Mouse (Mus musculus) heart, embryonic 10.5 days (tissue): ENCODE measurements at regions not wholly inside any gene's neighbourhood (a gene's known extent, or its start where the extent isn't known, plus 50 kb on each side); places are given as distances from the start of the nearest gene placed in this dataset.

Experiments used
- DNase-seq: peaks from one replicate; pipeline ENCODE4 v3.0.0-alpha.2; 2017; ENCODE audit warnings: low spot score
- H3K27ac ChIP-seq: fragments of 300-500 bp; sonication (generic); 2 replicates; pipeline ENCODE4 v1.5.1; 2016; ENCODE audit warnings: mild to moderate bottlenecking
- H3K27me3 ChIP-seq: fragments of 300-500 bp; sonication (generic); 2 replicates; pipeline ENCODE4 v1.6.1; 2016; ENCODE audit warnings: mild to moderate bottlenecking; ENCODE audit not compliant: poor library complexity, insufficient read depth, severe bottlenecking
- H3K36me3 ChIP-seq: fragments of 300-500 bp; sonication (generic); 2 replicates; pipeline ENCODE4 v1.6.1; 2016; ENCODE audit warnings: mild to moderate bottlenecking, moderate library complexity
- H3K4me1 ChIP-seq: fragments of 300-500 bp; sonication (generic); 2 replicates; pipeline ENCODE4 v1.6.1; 2016; ENCODE audit warnings: mild to moderate bottlenecking
- H3K4me3 ChIP-seq: fragments of 300-500 bp; sonication (generic); 2 replicates; pipeline ENCODE4 v1.5.1; 2016; ENCODE audit warnings: mild to moderate bottlenecking, moderate library complexity
- H3K9me3 ChIP-seq: fragments of 300-500 bp; sonication (generic); 2 replicates; pipeline ENCODE4 v1.6.1; 2016; ENCODE audit warnings: mild to moderate bottlenecking, moderate library complexity
- whole genome bisulfite sequencing: fragments of 180-500 bp; shearing (Covaris S2); methylation state at CpG from one replicate; pipeline ENCODE4 v1.1.7; 2016; 5-methylcytosine and 5-hydroxymethylcytosine counted together

DNA sequence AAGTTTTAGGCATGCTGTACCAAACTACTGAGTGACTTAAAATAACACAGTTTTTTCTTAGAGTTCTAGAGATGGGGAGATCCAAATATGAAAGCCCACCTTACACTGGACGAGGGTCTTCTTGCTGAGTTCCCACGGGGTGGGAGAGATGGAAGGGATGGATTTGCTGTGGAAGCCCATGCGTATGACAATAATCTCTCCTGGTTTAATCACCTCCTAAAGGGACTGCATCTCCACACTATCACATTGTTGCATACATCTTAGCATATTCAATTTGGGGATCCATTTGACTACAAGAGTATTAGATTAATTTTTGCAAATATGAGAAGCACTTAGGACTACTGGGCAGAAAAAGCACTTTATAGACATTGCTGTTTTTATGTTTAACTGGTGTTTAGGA, 107.1 kb downstream of the Fzd1 start:
- H3K4me3 ChIP-seq: no peak overlapping the region
- WGBS: 85% methylated on average over 3 of the region's 3 CpGs
- H3K36me3 ChIP-seq: no peaks in the 10 kb centered on the region
- H3K27me3 ChIP-seq: no peaks in the 10 kb centered on the region
- no peak overlapping the region for H3K27ac ChIP-seq
- no peaks in the 10 kb centered on the region for H3K4me1 ChIP-seq
- H3K9me3 ChIP-seq: no peaks in the 10 kb centered on the region
- DNase-seq: no peak

DNA sequence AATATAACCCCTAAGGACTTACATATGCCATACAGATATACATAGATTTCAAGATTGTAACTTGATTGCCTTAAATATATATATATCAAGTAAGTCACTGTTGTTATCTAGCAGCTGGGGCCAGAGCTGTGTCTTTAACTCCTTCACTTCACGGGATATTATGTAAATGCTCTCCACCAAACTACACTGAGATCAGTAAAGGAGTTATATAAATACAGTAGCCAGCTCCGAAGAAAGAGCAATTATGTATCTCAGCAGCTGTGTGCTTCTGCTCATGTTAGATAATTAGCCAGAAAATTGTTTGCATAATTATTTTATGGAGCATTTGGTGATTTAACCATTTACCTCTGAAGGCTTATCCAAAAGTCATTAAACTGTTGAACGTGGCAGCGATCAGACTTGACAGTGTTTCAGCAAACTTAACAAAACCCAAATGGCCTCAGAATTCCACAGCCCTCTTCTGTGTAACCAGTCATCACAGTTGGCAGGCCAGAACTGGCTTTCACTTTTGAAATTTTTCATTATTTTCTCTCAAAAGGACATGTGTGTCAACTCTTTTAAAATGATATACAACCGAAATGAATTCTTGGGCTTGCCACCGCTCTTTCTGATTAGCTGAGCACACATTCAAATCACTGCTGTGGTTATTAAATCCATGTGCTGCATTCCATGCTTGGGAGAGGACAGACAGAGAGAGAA, 107.8 kb downstream of the Fzd1 start:
- Histone ChIP-seq H3K9me3 (no peaks in the 10 kb centered on the region), H3K27me3 (no peaks in the 10 kb centered on the region), H3K4me3 (no peak overlapping the region), H3K36me3 (no peaks in the 10 kb centered on the region), H3K27ac (no peak overlapping the region), H3K4me1 (no peaks in the 10 kb centered on the region)
- 69% methylated on average over 6 of the region's 6 CpGs for WGBS
- DNase-seq: no peak

DNA sequence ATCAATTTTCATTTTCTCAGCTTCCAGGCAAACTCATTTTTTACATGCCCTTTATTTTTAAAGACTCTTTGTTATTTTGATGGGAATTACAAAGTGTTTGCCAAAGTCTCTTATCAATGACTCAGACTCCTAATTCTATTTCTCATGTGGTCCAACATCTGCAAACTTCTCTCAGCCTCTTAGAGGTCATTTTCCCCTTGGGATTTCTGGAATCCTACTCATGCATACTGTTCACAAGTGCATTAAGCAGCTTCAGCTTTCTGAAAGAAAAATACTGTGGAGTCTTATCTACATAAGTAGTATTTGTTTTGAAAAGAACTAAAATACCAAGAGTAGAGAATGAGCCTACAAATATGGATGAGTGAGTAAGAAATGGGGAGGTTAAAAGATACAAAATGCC, 116.8 kb downstream of the Fzd1 start:
- H3K27me3 ChIP-seq: no peaks in the 10 kb centered on the region
- no peaks in the 10 kb centered on the region for H3K36me3 ChIP-seq
- no peak for DNase-seq

DNA sequence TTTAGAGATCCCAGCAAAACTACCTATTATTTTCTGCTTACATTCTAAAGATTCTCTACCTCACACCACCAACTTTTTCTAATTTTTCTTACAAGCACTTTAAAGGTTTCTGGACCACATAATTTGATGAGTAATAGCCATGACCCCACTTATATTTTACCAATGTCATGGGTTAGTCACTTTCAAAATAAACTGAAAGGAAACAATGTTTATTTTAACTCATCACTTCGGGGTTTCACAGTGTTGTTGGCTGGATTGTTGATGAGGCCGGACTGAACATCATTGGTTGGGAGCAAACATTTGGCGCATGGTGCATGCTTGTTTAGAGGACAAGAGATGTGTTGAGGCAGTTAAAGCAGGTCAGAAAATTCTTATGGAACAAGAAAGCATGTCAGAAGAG, 124.1 kb downstream of the Fzd1 start:
- Histone ChIP-seq H3K9me3 (no peaks in the 10 kb centered on the region), H3K27ac (no peak overlapping the region), H3K4me3 (no peak overlapping the region), H3K27me3 (no peaks in the 10 kb centered on the region), H3K4me1 (0 out of 2 replicates have a peak, but pooled peaks cover 3% of the 10 kb centered on the region), H3K36me3 (no peaks in the 10 kb centered on the region)
- WGBS: 71% methylated on average over 3 of the region's 3 CpGs
- no peak for DNase-seq

More for the DNA sequence above, 116.8 kb downstream of the Fzd1 start:
- Histone ChIP-seq H3K4me1 (no peaks in the 10 kb centered on the region), H3K27ac (no peak overlapping the region), H3K9me3 (no peaks in the 10 kb centered on the region), H3K4me3 (no peak overlapping the region)

DNA sequence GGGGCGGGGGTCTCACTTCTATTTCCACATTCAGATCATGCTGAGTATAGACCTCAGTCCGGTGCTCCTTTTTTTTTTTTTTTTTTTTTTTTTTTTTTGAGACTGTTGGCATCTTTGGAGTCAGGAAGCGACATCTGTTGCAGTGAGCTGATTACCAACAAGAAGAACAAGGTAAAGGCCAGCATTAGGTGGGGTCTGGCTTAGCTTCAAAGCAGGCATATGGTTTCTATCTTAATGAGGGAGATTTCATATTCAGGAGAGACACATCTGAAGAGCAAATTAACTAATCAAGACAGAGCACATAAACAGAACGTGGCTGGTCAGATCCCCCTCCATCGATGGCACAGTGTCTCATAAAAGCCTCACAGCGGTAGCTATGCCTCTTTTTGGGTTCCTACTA, 132.6 kb downstream of the Fzd1 start:
- Histone ChIP-seq H3K27ac (no peak overlapping the region), H3K36me3 (no peaks in the 10 kb centered on the region), H3K9me3 (no peaks in the 10 kb centered on the region), H3K4me1 (no peaks in the 10 kb centered on the region), H3K27me3 (no peaks in the 10 kb centered on the region), H3K4me3 (no peak overlapping the region)
- WGBS: 83% methylated on average over 6 of the region's 6 CpGs
- no peak for DNase-seq

DNA sequence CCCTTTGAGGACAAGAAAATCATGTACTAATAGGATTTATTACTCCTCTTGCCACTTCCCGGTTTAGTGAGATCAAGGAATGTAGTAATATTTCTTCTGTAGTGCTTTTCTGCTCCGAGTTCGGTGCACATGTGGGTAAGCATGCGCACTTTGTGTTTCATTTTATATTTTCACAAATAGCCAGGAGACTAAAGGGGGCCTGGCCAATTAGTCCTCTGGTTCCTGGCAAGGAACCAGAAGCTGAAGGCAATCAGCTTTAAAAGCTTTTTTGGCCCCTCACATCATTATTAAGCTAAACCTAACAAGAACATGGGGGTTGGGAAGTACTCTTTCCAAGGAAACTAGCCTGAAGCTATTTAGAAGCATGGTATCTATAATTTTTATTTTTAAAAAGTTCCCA, 134.2 kb downstream of the Fzd1 start:
- H3K27ac ChIP-seq: no peak overlapping the region
- no peaks in the 10 kb centered on the region for H3K27me3 ChIP-seq
- WGBS: 85% methylated on average over 4 of the region's 4 CpGs
- no peaks in the 10 kb centered on the region for H3K9me3 ChIP-seq
- H3K36me3 ChIP-seq: no peaks in the 10 kb centered on the region
- H3K4me1 ChIP-seq: no peaks in the 10 kb centered on the region
- no peak for DNase-seq
- H3K4me3 ChIP-seq: no peak overlapping the region

DNA sequence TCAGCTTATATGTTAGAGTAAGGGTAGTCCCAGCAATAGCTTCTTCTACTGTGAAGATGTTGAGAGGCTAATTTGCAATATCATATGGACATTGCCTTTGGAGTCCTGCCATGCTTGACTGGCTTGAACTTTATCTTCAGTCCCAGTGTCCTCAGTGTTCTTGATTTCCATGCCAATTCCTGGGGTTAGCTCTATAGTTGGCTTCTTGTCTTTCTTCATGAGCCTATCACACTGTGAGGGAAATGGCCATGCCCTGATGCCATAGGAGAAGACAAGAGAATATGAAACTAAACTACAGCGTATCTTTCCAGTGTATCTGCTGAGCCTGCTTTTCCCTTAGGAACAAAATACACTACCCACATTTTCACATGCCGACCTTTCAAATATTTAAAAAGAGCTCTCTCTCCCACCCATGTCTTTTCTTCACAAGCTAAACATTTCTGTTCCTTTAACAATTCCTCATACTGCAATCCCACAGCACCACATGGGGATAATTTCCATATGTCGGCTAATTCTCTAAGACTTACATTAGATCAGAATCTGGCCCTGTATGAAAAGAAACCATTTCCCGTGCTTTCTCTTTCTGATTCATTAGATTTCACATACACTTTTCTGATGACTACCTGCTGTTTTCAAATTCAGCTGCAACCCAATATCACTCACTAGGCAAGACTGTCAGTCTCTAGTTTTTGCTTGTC, 137.2 kb downstream of the Fzd1 start:
- H3K27ac ChIP-seq: no peak overlapping the region
- H3K36me3 ChIP-seq: no peaks in the 10 kb centered on the region
- H3K9me3 ChIP-seq: no peaks in the 10 kb centered on the region
- WGBS: 87% methylated on average over 4 of the region's 4 CpGs
- H3K4me3 ChIP-seq: no peak overlapping the region
- DNase-seq: no peak
- no peaks in the 10 kb centered on the region for H3K4me1 ChIP-seq
- no peaks in the 10 kb centered on the region for H3K27me3 ChIP-seq

DNA sequence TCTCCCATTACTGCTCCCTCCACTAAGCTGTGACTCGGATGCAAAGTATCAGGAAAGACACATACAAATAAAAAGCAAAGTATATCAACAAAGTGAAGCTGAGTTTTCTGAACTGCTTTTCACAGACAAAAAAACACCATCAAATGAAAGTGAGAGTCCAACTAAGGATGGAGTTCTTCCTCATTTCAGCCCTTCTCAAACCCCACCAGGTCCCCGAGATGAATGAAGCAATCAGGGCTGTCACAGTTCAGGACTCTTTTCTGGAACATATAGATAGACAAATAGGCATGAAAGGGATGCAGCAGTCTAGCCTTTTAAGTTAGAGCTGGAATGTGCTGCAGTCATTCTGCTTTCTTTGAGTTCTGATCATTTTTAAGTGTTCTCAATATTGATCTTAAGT, 142.6 kb downstream of the Fzd1 start:
- no peaks in the 10 kb centered on the region for H3K36me3 ChIP-seq
- WGBS: 76% methylated on average over 2 of the region's 2 CpGs
- H3K27me3 ChIP-seq: no peaks in the 10 kb centered on the region
- H3K4me1 ChIP-seq: no peaks in the 10 kb centered on the region
- no peak for DNase-seq
- H3K27ac ChIP-seq: no peak overlapping the region
- no peak overlapping the region for H3K4me3 ChIP-seq
- no peaks in the 10 kb centered on the region for H3K9me3 ChIP-seq

DNA sequence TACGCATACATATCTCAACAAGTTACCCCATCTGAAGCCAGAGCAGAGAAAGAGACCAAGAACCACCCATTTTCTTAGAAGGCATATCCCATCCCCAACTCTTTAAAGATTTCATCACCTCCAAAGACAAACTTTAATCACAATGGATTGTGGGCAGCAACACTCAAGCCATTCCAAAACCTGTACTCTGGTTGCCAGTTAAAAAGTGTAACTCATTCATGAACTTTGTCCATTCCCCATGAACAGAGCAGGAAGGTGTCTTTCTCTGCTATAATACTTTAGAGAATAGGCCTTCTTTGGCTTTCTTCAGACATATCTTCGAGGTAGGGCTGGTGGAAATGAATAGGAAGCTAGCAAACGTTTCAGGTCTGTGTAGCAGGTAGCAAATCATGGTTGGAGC, 160.4 kb downstream of the Fzd1 start:
- Histone ChIP-seq H3K36me3 (no peaks in the 10 kb centered on the region), H3K9me3 (no peaks in the 10 kb centered on the region), H3K27ac (no peak overlapping the region), H3K27me3 (no peaks in the 10 kb centered on the region), H3K4me1 (peaks cover 3% of the 10 kb centered on the region; the same call in 1 of the 2 replicates), H3K4me3 (no peak overlapping the region)
- DNase-seq: no peak
- WGBS: 77% methylated on average over 3 of the region's 3 CpGs

DNA sequence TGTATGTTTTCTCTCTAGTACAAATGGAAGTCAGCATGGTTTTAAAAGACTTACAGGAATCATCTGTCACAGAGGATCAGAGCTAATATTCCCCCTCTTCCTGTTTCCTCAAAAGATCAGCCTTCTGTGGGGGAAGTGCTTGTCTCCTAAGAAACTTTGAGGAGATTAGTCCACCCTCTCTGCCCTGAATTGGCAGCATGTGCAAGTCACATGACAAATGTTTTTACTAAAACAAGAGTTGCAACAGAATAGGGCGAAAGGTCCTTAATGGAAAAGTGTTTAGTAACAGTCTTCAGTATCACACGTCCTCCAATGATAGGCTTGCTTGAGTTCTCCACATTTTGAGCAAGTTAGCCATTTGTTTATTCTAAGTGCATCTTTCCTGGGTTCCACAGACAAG, 162.8 kb downstream of the Fzd1 start:
- Histone ChIP-seq H3K4me3 (no peak overlapping the region), H3K9me3 (no peaks in the 10 kb centered on the region), H3K36me3 (no peaks in the 10 kb centered on the region), H3K27me3 (no peaks in the 10 kb centered on the region), H3K4me1 (peaks cover 3% of the 10 kb centered on the region; the same call in 1 of the 2 replicates), H3K27ac (no peak overlapping the region)
- no peak for DNase-seq
- WGBS: 62% methylated on average over 2 of the region's 2 CpGs

DNA sequence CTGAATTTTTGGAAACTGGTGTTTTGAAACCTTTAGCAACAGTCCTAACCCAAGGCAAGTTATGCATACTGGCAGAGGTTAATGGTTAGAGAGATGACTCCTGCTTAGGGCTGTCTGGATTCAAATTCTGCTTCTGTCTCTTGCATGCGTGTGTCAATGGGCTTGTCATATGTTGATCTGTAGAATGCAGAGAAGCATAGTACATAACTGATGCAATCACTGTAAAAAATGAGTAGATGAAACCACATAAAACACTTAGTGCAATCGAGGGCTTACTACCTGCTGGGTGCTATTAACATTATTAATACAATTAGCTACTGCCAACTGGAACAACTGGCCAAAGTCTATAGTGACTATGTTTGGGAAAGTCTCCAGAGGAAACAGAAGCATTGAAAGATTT, 163.3 kb downstream of the Fzd1 start:
- H3K9me3 ChIP-seq: no peaks in the 10 kb centered on the region

DNA sequence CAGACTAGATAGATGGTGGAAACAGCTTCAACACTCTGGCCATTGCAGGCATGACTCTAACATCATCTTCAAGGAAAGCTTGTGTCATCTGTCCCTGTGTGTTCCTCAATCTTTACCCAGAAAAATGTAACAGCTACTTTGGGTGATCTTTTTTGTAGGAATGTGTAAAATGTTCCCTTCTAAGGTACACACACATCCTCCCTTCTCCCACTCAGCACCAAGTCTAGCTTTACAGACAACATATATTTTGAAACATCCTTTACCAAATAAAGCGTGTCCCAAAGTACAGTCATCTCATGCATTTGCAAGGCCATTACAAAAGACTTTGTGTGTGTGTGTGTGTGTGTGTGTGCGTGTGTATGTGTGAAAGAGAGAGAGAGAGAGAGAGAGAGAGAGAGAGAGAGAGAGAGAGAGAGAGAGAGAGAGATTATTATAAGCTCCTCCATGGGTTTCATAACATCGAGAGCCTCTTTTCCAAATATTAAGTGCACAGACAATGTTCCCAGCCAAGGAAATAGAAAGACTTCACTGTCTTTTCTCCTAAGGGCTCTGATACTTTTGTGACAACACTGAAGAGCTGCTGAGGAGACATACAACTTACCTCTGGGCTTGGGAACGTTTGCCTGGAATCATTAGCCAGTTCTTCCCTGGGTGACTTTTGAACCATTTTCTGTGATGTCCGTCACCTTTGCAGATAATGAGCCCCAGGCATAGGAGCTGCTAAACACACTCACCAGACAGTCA, 164.0 kb downstream of the Fzd1 start:
- Histone ChIP-seq H3K27me3 (no peaks in the 10 kb centered on the region), H3K4me1 (peaks cover 3% of the 10 kb centered on the region; the same call in 1 of the 2 replicates), H3K36me3 (no peaks in the 10 kb centered on the region), H3K4me3 (no peak overlapping the region), H3K9me3 (no peaks in the 10 kb centered on the region), H3K27ac (no peak overlapping the region)
- no peak for DNase-seq
- 60% methylated on average over 5 of the region's 5 CpGs for WGBS

More for the DNA sequence above, 163.3 kb downstream of the Fzd1 start:
- DNase-seq: no peak
- no peak overlapping the region for H3K4me3 ChIP-seq
- peaks cover 3% of the 10 kb centered on the region; the same call in 1 of the 2 replicates for H3K4me1 ChIP-seq
- H3K27me3 ChIP-seq: no peaks in the 10 kb centered on the region
- H3K36me3 ChIP-seq: no peaks in the 10 kb centered on the region
- WGBS: 75% methylated on average over 2 of the region's 2 CpGs
- H3K27ac ChIP-seq: no peak overlapping the region

DNA sequence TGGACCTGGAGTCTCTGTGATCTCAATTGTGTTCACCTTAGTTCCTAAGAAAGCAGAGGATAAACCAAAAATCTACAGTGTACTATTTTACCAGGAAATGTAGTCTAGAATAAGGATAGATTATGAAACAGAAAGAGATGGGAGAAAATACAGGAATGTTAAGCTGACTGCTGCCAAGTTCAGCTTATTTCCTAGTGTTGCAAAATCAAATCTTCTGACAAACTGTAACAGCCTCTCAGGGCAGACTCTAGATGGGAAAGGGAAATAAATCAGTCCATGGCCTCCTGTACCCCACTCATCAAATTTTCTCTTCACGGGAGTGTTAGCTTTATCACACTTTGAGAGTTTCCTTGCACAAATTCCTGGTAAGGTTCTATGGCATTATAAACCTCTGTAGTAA, 166.1 kb downstream of the Fzd1 start:
- no peaks in the 10 kb centered on the region for H3K27me3 ChIP-seq
- H3K4me1 ChIP-seq: peaks cover 3% of the 10 kb centered on the region; the same call in 1 of the 2 replicates
- no peaks in the 10 kb centered on the region for H3K9me3 ChIP-seq
- H3K4me3 ChIP-seq: no peak overlapping the region
- DNase-seq: no peak
- no peaks in the 10 kb centered on the region for H3K36me3 ChIP-seq
- H3K27ac ChIP-seq: no peak overlapping the region
- WGBS: 74% methylated on average over 1 of the region's 1 CpGs
